ENCODE assay signal across 28 mouse cellular contexts in genomic region chr4:106534256-106534655, GRCm38 (mm10). TPM values are rescaled to one million over a fixed set of nuclear protein-coding genes. Genes with fewer than 3 reads are reported as not detected.
DNase-seq lines count a peak whose midpoint lies in the region; TF ChIP-seq lines count a peak whose summit lies in the region.
"Had no signal": no experiment of that assay in that cellular context is flagged by ENCODE, and none has a peak within 500 bp of the region (broad histone marks: within the 10 kb centered on the region; RNA-seq: fewer than 3 reads in every experiment).

No protein-coding gene starts in this region.

- intact Hi-C loops in heart, adult 2 months (cut with DNase I) = no loop called here

- peak; percentile 57 to 85 for DNase-seq in adrenal gland, adult (ENCODE audit: inconsistent age in 2 of 2, low spot score in 1 of 2)
- no peak for DNase-seq in adrenal gland, adult 18-20 months (ENCODE audit: low spot score in 2 of 2)
- peak; percentile 11 for DNase-seq in thymus, postnatal 14 days
- DNase-seq in thymus, postnatal 36 days = no peak
- DNase-seq in adrenal gland, postnatal 14 days = peak; percentile 35
- DNase-seq in heart, adult 2 months = no peak
- DNase-seq in T-cell, adult 2 months (ENCODE audit: low spot score) = no peak
- DNase-seq: cerebellum, adult 2 months; cerebellum, postnatal 14 days; embryo, embryonic 11 days; gastrocnemius, adult 2 months; gastrocnemius, postnatal 25 days; heart, postnatal 36 days had no signal

- no peak overlapping the region for H3K4me3 ChIP-seq in heart, adult 2 months
- H3K4me3 ChIP-seq: embryonic facial prominence, embryonic 15.5 days; erythroblast, embryonic 14.5 days; forebrain, embryonic 10.5 days; gastrocnemius, adult 2 months; heart, embryonic 13.5 days had no signal

- TF ChIP-seq EP300 in heart, adult 2 months (IDR thresholded peaks at IDR 0.05; ENCODE audit: insufficient read depth, low read depth, low read length) = no peak

- no peaks in the 10 kb centered on the region for H3K36me3 ChIP-seq in heart, adult 2 months (ENCODE audit: control insufficient read depth, insufficient read depth, low read length)
- H3K36me3 ChIP-seq: embryonic facial prominence, embryonic 15.5 days; forebrain, embryonic 10.5 days; heart, embryonic 13.5 days had no signal

- H3K9ac ChIP-seq in heart, adult 2 months (ENCODE audit: low read depth, low read length) = no peak overlapping the region
- H3K9ac ChIP-seq: embryonic facial prominence, embryonic 15.5 days; heart, embryonic 13.5 days had no signal

- peaks cover 2% of the 10 kb centered on the region; the same call in 1 of the 2 replicates for H3K4me1 ChIP-seq in heart, adult 2 months (ENCODE audit: control insufficient read depth, insufficient read depth, low read length)

- no peaks in the 10 kb centered on the region for H3K27me3 ChIP-seq in heart, adult 2 months (ENCODE audit: control insufficient read depth, insufficient read depth, low read length)
- H3K27me3 ChIP-seq: embryonic facial prominence, embryonic 15.5 days; Patski had no signal

- WGBS in heart, adult 2 months = 37% methylated on average over 7 of the region's 7 CpGs

- no peaks in the 10 kb centered on the region for H3K79me2 ChIP-seq in heart, adult 2 months (replicated peaks; ENCODE audit: control insufficient read depth, insufficient read depth, low read length)

- H3K27ac ChIP-seq in heart, adult 2 months = no peak overlapping the region
- H3K27ac ChIP-seq: embryonic facial prominence, embryonic 15.5 days; forebrain, embryonic 10.5 days; gastrocnemius, adult 2 months; heart, embryonic 13.5 days had no signal

- no peak for TF ChIP-seq POLR2A in heart, adult 2 months (IDR thresholded peaks at IDR 0.05; ENCODE audit: insufficient read depth, low read depth, low read length)

- no peak for TF ChIP-seq CTCF in heart, adult 2 months (IDR thresholded peaks at IDR 0.05)

RNA-seq across cellular contexts. Expression of gene Dhcr24, which starts 26.6 kb away (rescaled TPM):
- total RNA-seq in adrenal gland, adult 18-20 months (2021) = 100 to 1,000 TPM in 1 of 2 experiments, 10 to 100 TPM in 1; 44.3 to 281 TPM
- total RNA-seq in adrenal gland, postnatal 14 days (2021) = 48.8 and 110 TPM in 2 replicates
- 1 to 10 TPM; 1.4 to 4.0 TPM for total RNA-seq in heart, adult 2 months (2021)
- 5.2 and 5.4 TPM in 2 replicates for polyA plus RNA-seq in heart, adult 2 months (2012; rRNA removed)

RNA-seq across cellular contexts. Expression of gene Bsnd, which starts 42.2 kb away (rescaled TPM):
- total RNA-seq in adrenal gland, adult 18-20 months (2021) = not detected
- total RNA-seq in adrenal gland, postnatal 14 days (2021) = not detected in 2 replicates
- not detected for total RNA-seq in heart, adult 2 months (2021)
- polyA plus RNA-seq in heart, adult 2 months (2012; rRNA removed) = not detected in 2 replicates
- total RNA-seq: common myeloid progenitor, adult 5-6 weeks; gastrocnemius, adult 2 months; gastrocnemius, postnatal 25 days; granulocyte monocyte progenitor cell, adult 5-6 weeks; heart, postnatal 36 days had no signal
- polyA plus RNA-seq: C2C12; embryonic facial prominence, embryonic 11.5 days; erythroblast, embryonic 14.5 days; forebrain, embryonic 10.5 days; forebrain, embryonic 14.5 days; heart, embryonic 13.5 days; heart, postnatal 0 days; hindbrain, embryonic 11.5 days; hindbrain, embryonic 16.5 days; inflammation-experienced regulatory T-cells, adult 6 months; intestine, postnatal 0 days had no signal

Comparison
In these comparisons a context has a peak if more than half of its experiments do, and no peak if none do; other contexts are left out.
1. DNase-seq: peak in adrenal gland, adult (2 of 2), thymus, postnatal 14 days (single experiment) and adrenal gland, postnatal 14 days (single experiment); none in adrenal gland, adult 18-20 months (0 of 2), thymus, postnatal 36 days (0 of 2), heart, adult 2 months (0 of 2) and T-cell, adult 2 months (single experiment).
2. RNA of gene Dhcr24, which starts 26.6 kb away (total RNA-seq): 44.3 to 281 TPM in adrenal gland, adult 18-20 months and 48.8 to 110 TPM in adrenal gland, postnatal 14 days; 1.4 to 4.0 TPM in heart, adult 2 months; every median in the first group is over 4 times any median in the second.